Mouse (Mus musculus) liver, embryonic 14.5 days (tissue): ENCODE data around the gene Gpr142. TPM values are rescaled to one million over a fixed set of nuclear protein-coding genes. Genes with fewer than 3 reads are reported as not detected.

ENCODE experiments used
- ATAC-seq: fragments of 200-750 bp; cut with Nextera tagmentation; 2 replicates; pipeline ENCODE4 v1.8.0; 2017; ENCODE audit warnings: moderate number of reproducible peaks, mild to moderate bottlenecking, moderate library complexity; ENCODE audit not compliant: insufficient read depth
- DNase-seq, 3 experiments: peaks; one replicate each; pipeline ENCODE4 v3.0.0-alpha.2; 2012 to 2013; ENCODE audit warnings: low read depth in 3 of 3, low spot score in 3 of 3
- H3K27ac ChIP-seq: fragments of 300-500 bp; sonication (generic); 2 replicates; pipeline ENCODE4 v1.5.1; 2014; ENCODE audit warnings: moderate library complexity, mild to moderate bottlenecking, control low read depth, inconsistent platforms
- H3K27me3 ChIP-seq: fragments of 300-500 bp; sonication (generic); 2 replicates; pipeline ENCODE4 v1.6.1; 2014; ENCODE audit warnings: mild to moderate bottlenecking, low read length, moderate library complexity; ENCODE audit not compliant: control insufficient read depth, insufficient read depth
- H3K36me3 ChIP-seq: fragments of 300-500 bp; sonication (generic); replicated peaks from 2 replicates; pipeline ENCODE4 v1.6.1; 2014; ENCODE audit warnings: low read depth; ENCODE audit not compliant: control insufficient read depth, insufficient read depth
- H3K4me1 ChIP-seq, 2 experiments: fragments of 200-500 bp in 1 of 2; fragments of 300-500 bp in 1 of 2; sonication (generic) in 1 of 2; replicated peaks; 2 replicates each; pipeline ENCODE4 v1.6.1; 2012 to 2014; ENCODE audit warnings: antibody characterized with exemption in 1 of 2, inconsistent platforms in 1 of 2, low read length in 1 of 2; ENCODE audit not compliant: control insufficient read depth in 2 of 2, insufficient read depth in 2 of 2
- H3K4me2 ChIP-seq: fragments of 300-500 bp; sonication (generic); 2 replicates; pipeline ENCODE4 v1.6.1; 2014; ENCODE audit warnings: low read depth, mild to moderate bottlenecking, control low read depth, moderate library complexity
- H3K4me3 ChIP-seq, 2 experiments: fragments of 200-500 bp in 1 of 2; fragments of 300-500 bp in 1 of 2; sonication (generic) in 1 of 2; 2 replicates each; pipeline ENCODE4 v1.5.1; 2012 to 2014; ENCODE audit warnings: low read depth in 2 of 2, low read length in 2 of 2, mild to moderate bottlenecking in 2 of 2, control low read depth in 1 of 2, inconsistent platforms in 1 of 2, moderate library complexity in 1 of 2; ENCODE audit not compliant: insufficient read depth in 1 of 2
- H3K9ac ChIP-seq: fragments of 300-500 bp; sonication (generic); replicated peaks from 2 replicates; pipeline ENCODE4 v1.6.1; 2014; ENCODE audit warnings: mild to moderate bottlenecking, control low read depth, moderate library complexity
- H3K9me3 ChIP-seq: fragments of 300-500 bp; sonication (generic); 2 replicates; pipeline ENCODE4 v1.6.1; 2016; ENCODE audit warnings: low read length, mixed read lengths; ENCODE audit not compliant: control insufficient read depth
- CTCF ChIP-seq: IDR thresholded peaks from 2 replicates; pipeline ENCODE4 v1.5.1; 2016; ENCODE audit warnings: antibody characterized with exemption, low read depth, control low read depth
- EP300 ChIP-seq: IDR thresholded peaks from 2 replicates; pipeline ENCODE4 v1.6.1; 2016; ENCODE audit warnings: antibody characterized with exemption, low read depth
- WGBS: fragments of 180-500 bp; shearing (Covaris S2); extraction: QIAGEN DNeasy Blood & Tissue Kit; methylation state at CpG from one replicate; pipeline ENCODE4 v1.1.7; 2014; ENCODE audit not compliant: insufficient replicate concordance; 5-methylcytosine and 5-hydroxymethylcytosine counted together
- polyA plus RNA-seq, 2 experiments: library from polyadenylated mRNA; depleted of rRNA in 1 of 2; stranded (reverse) in 1 of 2; unstranded in 1 of 2; fragments of >200 nt; fragmentation: Nextera tagmentation in 1 of 2; extraction: Ambion mirVana in 1 of 2; gene quantifications; 2 replicates each; pipeline versions ENCODE4 v1.2.1 to v1.2.3; 2012 to 2014

Gene Gpr142
- polyA plus RNA-seq, 2 experiments: not detected

DNA sequence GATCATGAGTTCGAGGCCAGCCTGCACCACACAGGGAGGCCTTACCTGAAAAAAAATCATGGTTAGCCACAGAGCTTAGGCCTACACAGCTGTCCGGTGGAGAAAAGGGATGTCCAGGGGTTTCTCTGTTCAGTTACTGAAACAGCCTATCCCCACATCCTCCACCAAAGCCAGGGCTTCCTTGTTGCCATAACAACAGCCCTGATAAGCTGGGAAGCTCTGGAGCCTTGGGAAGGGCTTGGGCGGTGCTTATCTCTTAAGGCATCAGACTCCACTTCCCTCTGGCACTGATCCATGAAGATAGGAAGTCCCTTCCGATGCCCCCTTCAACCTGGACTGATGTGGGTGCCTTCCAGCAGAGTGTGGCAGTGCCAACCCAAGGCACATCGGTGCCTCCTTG, 34.4 kb downstream of the Gpr142 start:
- Histone ChIP-seq H3K4me1 (peaks cover 3 to 33% of the 10 kb centered on the region in 2 experiments; a peak in 3 of 4 replicates), H3K4me3 (no peak overlapping the region), H3K4me2 (no peak overlapping the region), H3K9ac (no peak overlapping the region), H3K36me3 (no peaks in the 10 kb centered on the region), H3K27ac (no peak overlapping the region), H3K9me3 (no peaks in the 10 kb centered on the region), H3K27me3 (no peaks in the 10 kb centered on the region)
- 46% methylated on average over 5 of the region's 5 CpGs for WGBS
- DNase-seq (no peak), ATAC-seq (no peak)
- TF ChIP-seq CTCF: no peak
- no peak for TF ChIP-seq EP300

DNA sequence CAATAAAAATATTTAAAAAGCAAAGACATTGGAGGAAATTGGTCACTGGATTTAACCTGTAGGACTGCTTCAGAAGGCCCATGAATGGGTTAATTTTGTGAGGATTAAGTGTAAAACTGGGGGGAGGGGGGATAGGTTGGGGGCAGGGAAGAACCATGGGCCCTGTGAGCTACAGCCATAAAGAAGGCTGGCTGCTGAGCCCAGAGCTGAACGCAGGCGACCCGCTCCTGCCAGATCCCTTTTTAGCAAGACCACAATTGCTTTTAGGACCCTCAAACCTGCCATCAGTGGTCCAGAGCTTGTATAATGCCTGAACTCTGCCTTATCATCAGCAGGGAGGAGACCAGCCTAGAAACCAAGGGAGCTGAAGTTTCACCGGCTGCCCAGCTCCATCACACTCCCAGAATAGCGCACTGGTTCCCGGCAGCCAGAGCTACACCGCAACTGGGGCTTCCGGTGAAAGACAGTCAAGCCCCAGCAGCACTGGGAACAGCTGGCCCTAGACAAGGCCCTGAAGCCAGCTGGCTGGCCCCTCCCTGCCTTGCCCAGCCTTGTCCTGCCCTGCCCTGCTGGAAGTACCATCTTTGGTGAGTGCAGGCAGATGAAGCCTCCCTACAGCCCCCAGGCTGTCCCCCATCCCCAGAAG, 45.2 kb downstream of the Gpr142 start:
- no peak overlapping the region for H3K27ac ChIP-seq
- H3K9me3 ChIP-seq: no peaks in the 10 kb centered on the region
- peak; percentile 53; the same call in 1 of the 2 replicates for ATAC-seq
- WGBS: 10% methylated on average over 8 of the region's 8 CpGs
- H3K36me3 ChIP-seq: no peaks in the 10 kb centered on the region
- H3K27me3 ChIP-seq: no peaks in the 10 kb centered on the region
- no peak overlapping the region for H3K4me3 ChIP-seq
- TF ChIP-seq EP300 (no peak), CTCF (no peak)
- H3K9ac ChIP-seq: no peak overlapping the region
- no peak overlapping the region for H3K4me2 ChIP-seq
- H3K4me1 ChIP-seq: peaks cover 0 to 3% of the 10 kb centered on the region in 2 experiments; a peak in 2 of 4 replicates
- DNase-seq: no peak

DNA sequence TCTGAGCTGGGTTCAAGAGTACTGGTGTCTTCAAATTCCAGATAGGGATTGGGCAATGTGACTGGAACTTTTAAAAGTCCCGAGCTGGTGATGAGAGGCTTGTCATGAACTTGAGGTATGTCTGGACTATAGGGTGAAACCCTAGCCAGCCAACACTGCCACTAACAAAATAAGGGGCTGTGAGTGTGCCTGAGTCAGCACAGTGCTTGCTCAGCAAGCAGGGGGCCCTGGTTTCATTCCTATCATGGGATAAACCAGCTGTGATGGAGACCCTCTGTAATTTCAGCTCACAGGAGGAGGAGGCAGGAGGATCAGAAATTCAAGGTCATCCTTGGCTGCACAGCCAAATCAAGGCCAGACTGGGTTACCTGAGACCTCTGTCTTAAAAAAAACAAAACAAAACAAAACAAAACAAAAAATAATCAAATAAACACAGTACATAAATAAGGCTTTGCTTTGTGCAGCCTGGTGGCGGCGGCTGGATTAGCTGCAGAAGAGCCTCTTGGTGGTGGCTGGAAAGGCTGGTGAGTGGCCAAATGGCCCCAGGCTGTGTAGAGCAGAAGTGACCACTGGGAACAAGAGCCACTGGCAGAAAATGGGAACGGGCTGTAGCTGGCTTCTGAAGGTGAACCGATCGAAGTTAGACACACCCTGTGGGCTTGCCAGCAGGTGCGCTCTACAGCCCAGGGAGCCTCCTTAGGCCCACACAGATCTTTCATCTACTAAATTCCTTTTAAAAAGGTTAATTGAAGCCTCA, 45.9 kb downstream of the Gpr142 start:
- H3K27me3 ChIP-seq: no peaks in the 10 kb centered on the region; the same call in none of the 2 replicates
- H3K9ac ChIP-seq: no peak overlapping the region
- H3K4me1 ChIP-seq: peaks cover 0 to 3% of the 10 kb centered on the region in 2 experiments; a peak in 2 of 4 replicates
- H3K4me2 ChIP-seq: no peak overlapping the region
- no peaks in the 10 kb centered on the region for H3K36me3 ChIP-seq
- no peak overlapping the region for H3K27ac ChIP-seq
- ATAC-seq (no peak), DNase-seq (no peak)
- H3K9me3 ChIP-seq: no peaks in the 10 kb centered on the region
- WGBS: 63% methylated on average over 7 of the region's 7 CpGs
- no peak overlapping the region for H3K4me3 ChIP-seq
- TF ChIP-seq CTCF (no peak), EP300 (no peak)

DNA sequence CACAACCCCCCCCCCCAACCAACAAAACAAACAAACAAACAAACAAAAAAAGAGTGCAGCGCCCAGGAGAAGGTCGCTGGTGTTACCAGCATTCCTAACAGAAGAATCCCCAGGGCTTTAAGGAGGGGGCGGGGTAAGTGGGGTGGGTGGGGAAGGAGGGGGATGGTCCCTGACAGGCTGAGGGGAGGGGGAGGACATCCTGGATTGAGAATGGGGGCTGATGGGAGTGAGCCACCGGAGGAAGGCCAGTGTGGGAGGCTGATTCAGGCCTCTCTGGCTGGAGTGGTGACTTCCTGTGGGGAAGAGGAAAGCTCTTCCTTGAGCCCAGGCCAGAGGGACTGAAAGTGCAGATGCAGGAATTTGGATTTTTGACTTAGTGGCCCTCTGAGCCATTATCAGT, 47.6 kb downstream of the Gpr142 start:
- DNase-seq (no peak), ATAC-seq (no peak)
- Histone ChIP-seq H3K27me3 (peaks cover 15% of the 10 kb centered on the region), H3K9ac (no peak overlapping the region), H3K4me1 (peaks cover 0 to 3% of the 10 kb centered on the region in 2 experiments; a peak in 2 of 4 replicates), H3K9me3 (no peaks in the 10 kb centered on the region), H3K4me3 (no peak overlapping the region), H3K27ac (no peak overlapping the region), H3K4me2 (no peak overlapping the region), H3K36me3 (no peaks in the 10 kb centered on the region)
- no peak for TF ChIP-seq CTCF
- no peak for TF ChIP-seq EP300
- WGBS: 61% methylated on average over 4 of the region's 4 CpGs

DNA sequence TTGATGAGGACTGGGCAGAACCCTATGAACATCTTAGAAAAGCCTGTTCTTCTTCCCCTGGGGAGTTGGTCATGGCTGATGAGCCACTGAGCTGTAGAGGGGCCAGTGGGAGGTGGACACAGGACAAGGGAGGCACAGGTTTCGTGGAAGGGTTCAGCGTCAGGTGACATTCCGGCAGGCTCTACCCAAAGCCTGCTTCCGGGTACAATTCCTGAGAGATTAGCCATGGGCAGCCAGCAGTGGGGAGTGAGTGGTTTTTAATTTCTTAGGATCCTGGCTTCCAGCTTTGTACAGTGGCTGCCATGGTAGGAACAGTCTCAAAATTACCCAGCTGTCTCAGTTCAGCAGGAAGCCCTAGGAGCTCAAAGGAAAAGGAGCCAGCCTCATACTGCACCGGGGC, 48.3 kb downstream of the Gpr142 start:
- Histone ChIP-seq H3K27ac (no peak overlapping the region), H3K27me3 (peaks cover 22% of the 10 kb centered on the region), H3K9ac (no peak overlapping the region), H3K4me2 (no peak overlapping the region), H3K9me3 (no peaks in the 10 kb centered on the region), H3K4me1 (peaks cover 0 to 3% of the 10 kb centered on the region in 2 experiments; a peak in 2 of 4 replicates), H3K36me3 (no peaks in the 10 kb centered on the region), H3K4me3 (no peak overlapping the region)
- ATAC-seq (no peak), DNase-seq (no peak)
- 73% methylated on average over 5 of the region's 5 CpGs for WGBS
- TF ChIP-seq EP300 (no peak), CTCF (no peak)
